Mouse (Mus musculus) heart, postnatal 10 days (tissue): Measurements from ENCODE around the gene Trappc10. TPM values are rescaled to one million over a fixed set of nuclear protein-coding genes. Genes with fewer than 3 reads are reported as not detected.
A peak's percentile ranks its signal among the peaks of the same experiment; 100 is the strongest.

ENCODE experiments used
- DNase-seq, 2 experiments: peaks; one replicate each; pipeline ENCODE4 v3.0.0; 2021
- intact Hi-C: fragments of 180-260 bp; cut with DNase I; formaldehyde crosslinking; loops from one replicate; pipeline ENCODE4 v1.15.1; 2025
- total RNA-seq, 2 experiments: library from RNA; stranded (reverse); gene quantifications; 2 replicates each; pipeline ENCODE4 v1.2.3; 2021

The Trappc10 gene
- total RNA-seq: 10 to 100 TPM; 37.9 to 38.1 TPM

DNA sequence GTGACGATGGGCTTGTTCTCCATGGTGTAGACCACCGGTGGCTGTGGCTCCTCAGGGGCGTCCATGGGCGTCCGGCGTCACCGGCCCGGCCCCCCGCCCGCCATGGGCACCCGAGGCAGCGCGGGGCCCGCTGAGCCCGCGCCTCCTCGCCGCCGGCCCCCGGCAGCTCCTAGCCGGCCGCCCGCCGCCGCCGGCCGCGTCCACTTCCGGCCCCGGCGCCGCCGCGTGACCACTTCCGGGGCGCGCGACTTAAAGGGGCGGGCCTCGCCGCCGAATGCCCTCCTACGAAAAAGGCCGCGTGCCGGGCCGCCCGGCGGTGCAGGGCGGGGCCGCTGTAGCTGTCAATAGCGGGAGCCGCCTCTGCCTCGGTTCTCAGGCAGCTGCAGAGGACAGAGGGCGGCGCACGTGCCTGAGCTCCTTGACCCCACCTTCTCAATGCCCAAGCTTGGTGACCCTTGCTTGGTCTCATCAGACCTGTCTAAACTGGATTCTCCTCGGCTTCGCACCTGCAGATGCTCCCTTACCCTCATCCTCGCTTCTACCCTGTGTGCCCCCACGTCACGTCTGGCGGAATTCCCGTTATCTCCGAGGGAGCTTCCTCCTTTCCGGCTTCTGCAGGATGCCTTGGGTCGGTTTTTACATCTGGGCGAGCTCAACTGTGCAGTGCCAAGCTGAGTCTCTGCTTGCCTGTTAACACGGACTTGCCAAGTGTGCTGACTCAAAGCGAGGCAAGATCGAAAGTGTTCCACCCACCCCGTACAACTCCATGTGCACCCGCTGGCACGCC is at the start of gene Trappc10:
Gene Trappc10 (minus strand): TSS at position 204 of the 787 bp plus-strand sequence.
- DNase-seq: peak; percentile 90 to 91
- intact Hi-C loops: no loop called here

DNA sequence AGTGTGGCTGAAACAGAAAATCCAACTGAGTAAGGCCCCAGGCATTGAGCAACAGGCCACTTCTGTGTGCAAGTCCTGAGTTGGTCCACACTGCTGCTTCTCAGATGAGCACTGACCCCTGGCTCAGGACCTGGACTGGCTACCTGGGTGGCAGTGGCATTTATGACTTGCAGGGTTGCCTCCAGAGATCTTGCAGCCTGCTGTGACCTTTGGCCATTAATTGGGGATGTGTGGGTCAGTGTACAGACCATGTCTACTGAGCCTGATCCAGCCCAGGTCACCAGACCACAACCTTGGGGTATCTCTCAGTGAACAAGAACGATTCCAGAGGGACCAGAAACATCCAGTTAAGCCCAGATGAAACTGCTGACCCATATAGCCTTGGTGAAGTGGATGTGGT is 49.1 kb upstream of the Trappc10 start:
- intact Hi-C loops: no loop called here
- DNase-seq: no peak

DNA sequence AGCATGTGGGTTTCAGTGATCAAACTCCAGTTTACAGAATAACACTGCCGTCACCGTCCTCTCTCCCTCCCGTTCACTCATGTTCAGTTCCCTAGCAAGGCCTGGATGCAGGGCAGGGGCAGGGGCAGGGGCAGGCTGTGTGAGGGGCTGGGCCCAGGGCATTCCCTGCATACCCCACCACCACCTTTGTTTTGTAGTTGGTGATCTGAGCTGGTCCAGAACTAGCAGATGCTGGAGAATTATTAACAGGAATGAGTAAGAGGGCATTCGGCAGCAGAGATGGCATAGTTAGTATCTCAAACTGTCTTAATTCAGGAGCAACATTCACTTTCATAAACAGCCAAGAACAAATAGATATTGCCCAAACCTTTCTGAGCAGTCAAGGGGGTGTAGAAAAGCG is 47.9 kb upstream of the Trappc10 start:
- no peak for DNase-seq
- intact Hi-C loops: no loop called here

DNA sequence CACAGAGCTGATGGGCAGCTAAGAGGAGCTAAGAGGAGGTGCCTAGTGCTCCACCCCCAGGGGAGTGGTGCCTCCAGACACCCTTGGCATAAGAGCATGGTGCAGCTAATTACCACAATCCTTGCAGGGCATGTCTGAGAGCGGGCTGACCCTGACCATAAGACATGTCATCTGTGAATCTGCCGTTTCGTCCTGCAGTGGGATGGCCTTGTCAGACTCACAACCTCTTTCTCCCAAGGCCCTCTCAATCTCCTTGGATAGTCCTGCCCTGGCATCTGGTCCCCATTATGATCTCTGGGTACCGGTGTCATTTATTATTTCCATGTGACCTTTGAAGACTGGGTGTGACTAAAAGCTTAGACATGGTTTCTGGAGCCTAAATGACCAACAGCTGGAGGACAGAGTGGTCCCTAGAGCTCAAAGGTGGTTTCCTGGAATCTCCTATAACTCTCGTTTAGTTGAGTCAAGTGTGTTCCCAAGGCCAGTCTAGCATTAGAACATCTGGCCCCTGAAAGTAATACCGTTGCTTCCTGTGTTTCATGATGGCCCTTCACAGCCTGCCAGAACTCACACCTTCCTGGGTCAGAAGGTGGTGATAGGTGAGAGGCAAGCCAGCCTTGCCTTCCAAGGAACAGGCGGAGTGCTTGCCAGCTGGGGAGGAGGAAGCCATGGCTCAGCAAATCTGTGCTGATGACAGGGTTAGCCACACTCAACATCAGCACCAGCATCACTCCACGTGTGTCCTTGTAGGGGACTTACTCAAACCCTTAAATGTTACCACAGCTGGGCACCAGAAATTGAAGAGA is 46.5 kb upstream of the Trappc10 start:
- DNase-seq: no peak
- intact Hi-C loops: no loop called here

DNA sequence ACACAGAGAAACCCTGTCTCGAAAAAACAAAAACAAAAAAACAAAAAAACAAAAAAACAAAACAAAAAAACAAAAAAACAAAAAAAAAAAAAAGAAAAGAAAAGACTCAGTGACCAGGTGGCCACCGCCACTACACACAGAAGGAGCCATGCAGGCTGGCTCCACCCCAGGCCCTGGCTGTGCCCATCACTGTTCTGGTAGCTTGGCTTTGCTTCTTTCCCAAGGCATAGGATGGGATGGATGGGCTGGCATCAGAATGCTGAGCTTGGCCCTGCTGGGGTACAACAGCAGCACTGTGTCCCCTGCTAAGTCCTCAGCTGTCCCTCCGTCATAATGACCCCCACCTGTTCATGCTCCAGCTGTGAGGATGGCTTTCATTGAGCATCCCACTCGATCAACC is 44.5 kb upstream of the Trappc10 start:
- intact Hi-C loops: no loop called here
- no peak for DNase-seq

DNA sequence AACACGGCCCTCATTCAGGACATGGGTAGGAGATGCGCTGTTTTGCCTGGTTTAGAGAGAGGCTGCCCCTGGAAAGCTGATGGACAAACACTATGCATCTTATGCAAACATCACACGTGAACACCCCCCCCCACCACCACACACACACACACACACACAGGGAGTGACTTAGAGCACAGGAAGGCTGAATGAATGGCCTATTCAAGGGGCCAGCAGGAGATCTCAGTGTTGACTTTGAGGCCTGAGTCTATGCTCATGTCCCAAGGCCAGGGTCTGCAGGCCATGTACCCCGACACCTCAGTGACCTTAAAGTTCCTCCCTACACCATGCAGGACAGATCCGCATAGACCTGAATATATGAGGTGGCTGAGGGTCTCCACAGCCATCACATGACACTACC is 43.7 kb upstream of the Trappc10 start:
- no peak for DNase-seq

DNA sequence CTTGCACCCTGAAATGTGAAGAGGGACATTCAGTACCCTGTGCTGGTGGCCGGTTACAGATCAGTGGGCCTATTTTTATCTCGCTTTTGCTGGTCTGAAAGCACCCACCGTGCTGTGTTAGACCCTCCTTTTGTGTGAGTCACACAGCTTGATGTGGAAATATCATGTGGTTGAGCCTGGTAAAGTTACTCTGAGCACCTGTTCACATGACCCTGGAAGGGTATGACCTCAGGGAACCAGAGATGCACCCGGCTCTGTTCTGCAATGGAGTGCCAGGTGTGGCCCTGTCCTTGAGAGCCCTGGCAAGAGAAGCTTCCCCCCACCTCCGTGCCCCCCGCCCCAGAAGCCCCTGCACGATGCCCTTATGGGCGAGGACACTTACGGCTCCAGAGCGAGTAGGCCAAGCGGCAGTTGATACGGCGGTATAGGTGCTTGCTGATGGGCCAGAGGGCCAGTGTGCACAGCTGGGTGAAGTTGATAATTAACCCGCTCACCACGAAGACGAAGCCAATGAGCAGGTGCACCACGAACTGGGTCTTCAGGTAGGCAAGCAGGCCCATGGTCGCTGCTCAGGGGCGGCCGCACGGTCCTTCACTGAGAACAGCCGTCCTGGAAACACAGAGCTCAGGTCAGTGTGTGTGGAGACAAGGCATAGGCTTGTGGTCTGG is 43.2 kb upstream of the Trappc10 start:
- DNase-seq: no peak
- intact Hi-C loops: no loop called here

More for the DNA sequence above, 43.7 kb upstream of the Trappc10 start:
- intact Hi-C loops: no loop called here

DNA sequence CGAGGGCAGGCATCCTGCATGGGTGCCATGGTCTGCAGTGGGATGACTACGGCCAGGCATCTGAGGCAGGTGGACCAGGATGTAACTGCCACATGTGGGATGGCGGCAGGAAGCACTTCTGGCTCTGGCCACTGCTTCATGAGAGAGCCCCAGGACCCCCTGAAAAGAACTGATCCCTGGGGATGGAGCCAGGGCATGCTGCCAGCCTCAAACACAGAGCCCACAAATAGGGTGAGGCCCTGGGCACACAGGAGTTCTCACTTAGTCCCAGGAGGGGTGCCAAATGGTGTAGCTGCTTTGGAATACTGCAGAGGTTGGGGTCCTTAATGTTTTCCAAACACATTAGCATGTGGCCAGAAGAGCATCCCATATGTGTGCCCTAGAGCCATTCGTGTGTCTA is 41.5 kb upstream of the Trappc10 start:
- no peak for DNase-seq
- intact Hi-C loops: no loop called here

DNA sequence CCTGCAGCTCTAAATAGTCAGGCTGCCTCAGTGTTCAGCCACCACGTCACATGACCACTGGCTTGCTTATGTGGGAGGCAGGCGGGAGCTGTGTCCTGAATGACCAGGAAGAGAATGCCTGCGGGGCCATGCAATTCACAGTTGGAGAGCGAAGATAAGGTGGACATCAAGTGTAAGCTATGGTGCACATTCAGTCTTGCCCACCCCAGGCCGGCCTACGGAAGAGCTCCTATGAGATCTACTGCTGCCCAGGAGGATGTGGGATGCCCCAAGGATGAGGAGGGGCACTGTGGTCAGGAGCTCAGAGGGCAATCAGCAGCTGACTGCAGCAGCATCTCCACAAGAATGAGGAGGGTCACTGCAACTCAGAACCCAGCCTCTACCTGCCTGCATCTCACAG is 41.0 kb upstream of the Trappc10 start:
- intact Hi-C loops: no loop called here

DNA sequence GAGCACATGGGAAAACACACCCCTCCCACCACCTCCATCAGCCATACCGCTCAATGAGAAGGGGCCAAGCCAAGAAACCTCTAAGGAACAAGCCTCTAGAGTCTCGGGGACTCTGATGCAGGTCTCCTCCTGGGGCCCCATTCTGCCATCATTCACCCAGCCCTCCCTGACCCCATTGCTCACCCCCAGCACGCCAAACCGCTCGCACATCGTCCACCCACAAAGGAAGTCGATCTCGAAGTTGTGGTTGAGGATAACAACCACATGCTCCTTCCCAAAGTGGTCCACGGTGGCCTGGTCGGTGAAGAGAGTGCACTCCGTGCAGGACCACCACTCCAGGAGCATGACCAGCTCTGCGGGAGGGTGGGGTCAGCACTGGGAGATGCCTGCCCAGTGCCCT is 40.4 kb upstream of the Trappc10 start:
- DNase-seq: no peak
- intact Hi-C loops: no loop called here

More for the DNA sequence above, 41.0 kb upstream of the Trappc10 start:
- no peak for DNase-seq

DNA sequence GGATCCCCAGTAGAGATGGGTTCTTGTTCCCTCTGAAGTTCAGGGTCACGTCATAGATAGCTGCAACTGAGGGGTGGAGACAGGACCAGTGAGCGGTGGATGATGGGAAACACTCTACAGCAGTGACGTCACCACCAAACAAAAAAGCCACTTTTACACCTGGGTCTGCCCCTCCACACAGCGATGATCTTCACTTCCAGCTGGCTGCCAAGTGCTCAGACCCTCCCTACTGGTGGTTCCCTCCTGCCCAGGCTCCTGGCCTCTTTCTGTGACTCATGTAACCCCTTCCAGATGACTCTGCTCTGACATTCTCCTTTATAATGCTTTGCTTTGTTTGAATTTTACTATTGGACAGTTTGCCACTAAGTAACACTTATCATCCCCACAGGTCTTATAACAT is 38.0 kb upstream of the Trappc10 start:
- no peak for DNase-seq
- intact Hi-C loops: no loop called here

DNA sequence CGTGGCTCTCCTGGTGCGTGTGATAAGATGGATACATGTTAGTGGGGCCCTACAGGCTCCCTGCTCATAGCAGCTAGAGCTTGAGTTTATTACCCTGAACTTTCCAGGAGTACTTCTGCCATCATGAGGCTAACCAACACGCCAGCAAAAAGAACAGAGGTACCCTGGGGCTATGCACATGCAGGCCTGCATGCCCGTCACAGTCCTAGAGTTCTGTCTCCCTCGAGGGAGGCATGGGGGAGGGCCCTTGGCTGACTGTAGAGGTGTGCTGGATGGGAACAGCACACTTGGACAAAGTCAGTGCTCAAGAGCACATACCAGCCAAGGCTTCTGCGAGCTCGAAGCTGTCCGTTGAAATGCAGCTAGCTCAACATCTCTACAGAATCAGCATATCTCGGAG is 36.0 kb upstream of the Trappc10 start:
- DNase-seq: no peak
- intact Hi-C loops: no loop called here

DNA sequence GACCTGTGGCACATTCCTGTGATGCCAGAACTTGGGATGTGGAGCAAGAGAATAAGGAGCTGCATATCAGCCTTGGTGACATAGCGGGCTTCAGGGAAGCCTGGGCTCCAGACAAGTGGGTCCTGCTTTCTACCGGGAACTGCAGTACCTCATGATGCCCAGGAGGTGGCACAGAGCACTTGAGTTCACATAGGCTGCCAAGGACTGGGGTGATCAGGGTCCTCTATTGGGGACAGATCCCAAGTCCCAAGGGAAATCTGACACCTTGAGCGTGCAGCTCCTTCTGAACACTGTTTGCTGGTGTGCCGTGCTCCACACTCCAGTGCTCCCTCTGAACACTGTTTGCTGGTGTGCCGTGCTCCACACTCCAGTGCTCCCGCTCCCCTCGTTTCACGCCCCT is 34.8 kb upstream of the Trappc10 start:
- intact Hi-C loops: loop anchor here (1.0 to 2.0 kb wide), 2 partner anchors 44 to 113 kb away; no protein-coding TSS in a partner anchor
- peak; percentile 62 to 78 for DNase-seq

DNA sequence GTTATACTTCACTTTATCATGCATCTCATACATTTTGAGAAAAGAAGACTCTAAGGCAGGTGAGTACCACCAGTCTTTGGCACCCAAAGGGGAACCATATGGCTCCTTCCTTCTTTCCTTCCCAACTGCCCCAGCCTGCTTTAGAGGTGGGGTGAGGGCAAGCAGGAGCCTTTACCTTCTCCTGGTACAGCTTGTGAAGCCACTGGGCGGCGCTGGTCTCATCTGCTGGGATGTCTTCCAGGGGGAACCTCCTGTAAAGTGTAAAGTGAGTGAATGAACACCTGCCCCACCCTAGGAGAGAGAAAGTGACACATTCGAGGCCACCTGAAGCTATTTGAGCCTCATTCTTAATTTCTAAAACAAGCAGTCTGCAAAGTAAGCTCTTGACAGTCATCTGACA is 33.4 kb upstream of the Trappc10 start:
- no peak for DNase-seq
- intact Hi-C loops: loop anchor here (2.0 kb wide), 1 partner anchor 45 kb away; no protein-coding TSS in a partner anchor

DNA sequence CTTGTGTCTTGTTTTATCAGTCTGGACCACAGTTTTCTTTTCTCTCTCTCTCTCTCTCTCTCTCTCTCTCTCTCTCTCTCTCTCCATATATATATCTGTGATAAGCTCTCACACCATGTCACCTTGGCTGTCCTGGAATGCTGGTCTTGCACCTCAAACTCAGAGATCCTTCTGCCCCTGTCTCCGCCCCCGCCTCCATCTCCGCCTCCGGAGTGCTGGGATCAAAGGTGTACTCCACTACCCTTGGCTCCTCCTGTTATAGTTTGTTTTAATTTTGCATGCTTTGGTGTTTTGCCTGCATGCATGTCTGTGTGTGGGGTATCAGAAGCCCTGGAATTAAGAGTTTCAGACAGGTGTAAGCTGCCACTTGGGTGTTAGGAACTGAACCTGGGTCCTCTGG is 31.8 kb upstream of the Trappc10 start:
- no peak for DNase-seq
- intact Hi-C loops: no loop called here

DNA sequence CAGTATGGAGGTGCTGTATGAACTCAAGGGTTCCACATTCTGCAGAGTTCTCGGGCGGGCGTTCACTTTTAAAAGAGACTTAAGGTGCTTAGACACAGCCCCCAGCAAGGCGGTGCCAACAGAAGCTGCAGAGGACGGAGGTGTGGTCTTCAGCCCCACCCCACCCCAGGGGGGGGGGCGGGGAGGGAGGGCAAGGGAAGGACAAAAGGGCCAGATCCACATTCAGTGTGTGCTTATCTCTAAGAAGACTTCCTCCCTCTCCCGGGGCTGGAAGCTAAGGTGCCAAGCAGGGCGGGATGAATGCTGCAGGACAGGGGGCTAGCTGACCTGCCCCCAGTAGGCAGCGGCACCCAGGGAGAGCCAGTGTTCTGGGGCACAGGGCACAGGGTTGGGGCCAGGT is 28.5 kb upstream of the Trappc10 start:
- intact Hi-C loops: no loop called here

DNA sequence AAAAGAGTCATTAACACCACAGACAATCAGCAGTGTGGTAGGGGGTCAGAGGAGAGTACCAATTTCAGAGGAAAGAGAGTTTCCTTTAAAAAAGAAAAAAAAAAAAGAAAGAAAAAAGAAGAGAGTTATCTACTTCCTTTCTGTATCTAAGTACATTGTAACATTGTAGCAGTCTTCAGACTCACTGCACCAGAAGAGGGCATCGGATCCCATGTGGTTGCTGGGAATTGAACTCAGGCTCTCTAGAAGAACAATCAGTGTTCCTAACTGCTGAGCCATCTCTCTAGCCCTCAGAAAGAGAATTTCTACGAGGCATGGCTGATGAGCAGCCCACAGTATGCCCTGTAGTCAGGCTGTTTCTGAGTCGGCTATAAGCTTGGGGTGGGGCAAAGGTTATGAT is 21.4 kb upstream of the Trappc10 start:
- DNase-seq: no peak

More for the DNA sequence above, 28.5 kb upstream of the Trappc10 start:
- DNase-seq: peak in 1 of 2 experiments; percentile 34

DNA sequence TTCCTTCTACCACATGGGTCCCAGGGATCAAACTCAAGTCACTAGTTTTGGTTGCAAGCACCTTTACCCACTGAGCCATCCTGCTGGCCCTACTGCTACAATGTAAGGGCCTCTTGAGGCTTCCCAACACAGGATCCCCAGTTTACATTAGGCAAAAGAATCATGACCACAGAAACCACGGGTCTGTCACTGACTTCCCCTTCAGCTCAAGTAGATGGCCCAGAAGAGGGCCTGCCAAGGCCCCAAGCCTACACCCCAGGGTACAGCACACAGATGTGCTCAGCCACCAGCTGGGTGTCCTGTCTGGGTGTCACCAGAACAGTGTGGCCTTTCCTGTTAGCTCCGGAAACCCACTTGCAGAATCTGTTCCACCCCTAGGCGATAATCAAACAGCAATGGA is 20.3 kb upstream of the Trappc10 start:
- intact Hi-C loops: no loop called here
- no peak for DNase-seq

More for the DNA sequence above, 21.4 kb upstream of the Trappc10 start:
- intact Hi-C loops: no loop called here

DNA sequence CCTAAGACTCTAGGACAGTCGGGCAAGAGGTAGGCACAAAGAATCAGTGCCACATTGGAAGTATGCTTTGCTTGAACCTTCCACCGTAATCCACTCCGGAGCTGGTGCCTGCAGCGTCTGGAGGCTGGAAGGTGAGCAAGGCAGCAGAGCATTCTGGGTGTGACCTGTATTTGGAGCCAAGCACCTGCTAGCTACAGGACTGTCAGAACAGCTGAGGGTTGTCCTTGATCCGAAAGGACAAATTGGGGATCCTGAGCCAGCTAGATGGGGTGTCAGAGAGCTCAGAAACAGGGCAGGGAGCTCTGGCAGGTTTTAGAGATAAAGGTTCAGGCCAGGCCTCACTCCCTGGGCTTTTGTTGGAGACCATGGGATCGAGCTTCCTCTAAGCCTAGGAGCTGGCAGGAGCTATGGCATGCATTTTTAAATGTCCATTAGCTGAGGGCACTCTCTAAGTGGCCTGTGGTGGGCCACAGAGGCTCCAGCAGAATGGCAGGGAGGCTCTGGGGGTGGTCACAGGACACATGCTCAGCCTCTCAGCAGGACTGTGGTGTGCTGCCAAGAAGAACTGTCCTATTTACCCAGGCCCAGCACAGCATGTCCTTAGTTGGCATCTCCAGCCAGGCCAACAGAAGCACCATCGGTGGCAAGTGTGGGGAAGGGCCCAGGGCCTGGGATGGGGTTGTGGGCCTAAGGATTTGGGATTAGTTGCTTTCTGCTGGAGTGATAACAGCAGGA is 16.6 kb upstream of the Trappc10 start:
- peak in 1 of 2 experiments; percentile 30 for DNase-seq
- intact Hi-C loops: no loop called here

DNA sequence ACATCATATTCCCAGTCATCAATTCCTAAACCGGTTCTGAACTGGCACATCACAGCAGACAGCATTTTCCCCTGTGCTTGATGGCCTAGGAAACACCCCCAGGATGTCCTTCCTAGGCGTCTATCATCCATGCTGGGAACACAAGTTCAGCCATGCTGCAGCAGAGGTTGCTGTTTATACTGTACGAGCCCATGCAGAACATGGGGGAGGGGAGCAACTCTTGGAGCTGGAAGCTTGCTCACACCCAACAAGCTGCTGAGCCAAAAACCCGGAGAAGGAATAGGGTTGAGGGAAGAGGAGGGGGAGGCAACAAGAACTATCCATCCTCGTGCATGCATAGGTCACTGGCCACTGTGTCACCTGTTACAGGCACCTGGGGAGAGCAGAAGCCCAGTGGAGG is 15.9 kb upstream of the Trappc10 start:
- DNase-seq: peak; percentile 15 to 44
- intact Hi-C loops: no loop called here

DNA sequence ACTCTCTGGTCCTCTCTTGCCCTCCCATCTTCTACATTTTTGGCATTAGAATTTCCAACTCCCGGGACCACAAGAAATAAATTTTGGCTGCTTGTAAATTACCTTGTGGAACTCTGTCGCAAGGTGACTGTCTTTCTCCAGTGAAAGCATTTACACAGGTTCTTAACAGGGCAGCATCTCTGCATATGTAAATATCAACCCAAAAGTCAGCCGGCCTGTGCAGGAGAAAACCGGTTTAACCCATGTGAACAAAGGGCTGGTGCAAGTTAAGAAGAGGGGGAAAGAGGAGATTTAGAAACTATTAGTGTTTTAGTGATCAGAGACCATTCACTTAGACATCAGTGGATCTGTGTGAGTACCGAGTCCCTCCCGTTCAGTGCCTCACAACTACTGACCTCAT is 15.3 kb upstream of the Trappc10 start:
- intact Hi-C loops: no loop called here
- no peak for DNase-seq
